Mouse (Mus musculus) spleen, postnatal 4 days (tissue): ENCODE results near the gene Kcnma1.

Experiments
- DNase-seq, 2 experiments: peaks; one replicate each; pipeline ENCODE4 v3.0.0; 2022; ENCODE audit warnings: low spot score in 2 of 2

Kcnma1 gene

DNA sequence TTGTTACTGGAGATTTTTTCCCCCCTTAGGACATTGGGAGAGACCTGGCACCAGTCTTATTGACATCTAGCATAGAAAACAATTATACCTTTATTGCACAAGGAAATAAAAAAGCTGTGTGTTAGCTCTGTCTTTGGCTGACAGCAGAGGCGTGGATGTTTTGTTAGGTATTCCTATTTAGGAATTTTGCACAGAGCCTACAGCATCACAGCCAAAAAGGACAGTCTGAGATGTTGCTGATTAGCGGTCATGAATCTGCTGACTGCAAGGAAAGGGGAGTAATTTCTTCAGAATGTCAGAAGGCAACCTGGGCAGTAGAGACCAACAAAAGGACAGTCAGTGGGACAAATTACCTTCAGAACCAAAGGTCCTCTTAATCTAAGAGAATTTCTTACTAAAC lies 412.2 kb downstream of the Kcnma1 start:
- DNase-seq = no peak

DNA sequence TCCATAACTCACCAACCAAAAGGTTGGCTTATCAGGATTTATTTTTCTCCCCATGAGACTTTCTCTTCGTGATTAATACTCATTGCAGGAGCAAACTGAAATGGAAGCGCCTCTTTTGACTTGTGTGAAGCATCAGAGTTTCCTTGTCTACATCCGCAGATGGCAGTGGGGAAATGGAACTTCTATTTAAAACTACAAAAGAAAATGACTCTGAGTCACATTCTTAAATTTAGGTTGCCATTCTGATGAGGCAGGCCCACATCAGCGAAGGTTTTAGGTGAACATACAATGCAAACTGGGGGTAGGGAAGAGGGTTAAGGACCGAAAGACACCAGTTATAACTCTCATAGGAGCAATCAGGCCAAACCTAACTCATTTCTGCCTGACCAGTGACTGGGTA lies 419.7 kb downstream of the Kcnma1 start:
- no peak for DNase-seq

DNA sequence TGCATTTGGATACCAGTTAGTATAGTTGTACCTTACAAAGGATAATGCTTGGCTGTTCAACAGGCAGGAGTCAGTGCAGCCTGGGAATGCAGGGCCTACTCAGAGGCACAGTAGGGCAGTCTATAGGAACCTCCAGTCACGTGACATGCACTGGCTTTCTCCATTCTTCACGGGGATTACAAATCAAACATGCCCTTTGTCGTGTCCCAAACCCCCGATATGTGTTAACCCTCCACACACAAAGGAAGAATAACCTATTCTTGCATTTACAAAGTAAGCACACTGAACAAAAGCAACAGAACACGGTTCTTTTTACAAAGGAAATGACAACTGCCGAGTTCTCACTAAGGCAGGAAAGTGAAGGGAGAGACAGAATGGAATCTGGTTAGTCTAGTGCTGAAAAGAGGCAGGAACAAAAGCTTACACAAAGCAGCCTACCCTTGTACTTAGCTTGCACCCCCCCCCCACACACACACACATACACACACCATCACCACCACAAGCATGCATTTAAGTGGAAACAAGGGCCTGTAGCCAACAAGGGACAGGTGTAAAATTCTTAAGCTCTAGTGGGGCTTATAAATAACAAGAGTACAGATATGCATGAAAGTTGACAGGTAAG lies 421.4 kb downstream of the Kcnma1 start:
- no peak for DNase-seq

DNA sequence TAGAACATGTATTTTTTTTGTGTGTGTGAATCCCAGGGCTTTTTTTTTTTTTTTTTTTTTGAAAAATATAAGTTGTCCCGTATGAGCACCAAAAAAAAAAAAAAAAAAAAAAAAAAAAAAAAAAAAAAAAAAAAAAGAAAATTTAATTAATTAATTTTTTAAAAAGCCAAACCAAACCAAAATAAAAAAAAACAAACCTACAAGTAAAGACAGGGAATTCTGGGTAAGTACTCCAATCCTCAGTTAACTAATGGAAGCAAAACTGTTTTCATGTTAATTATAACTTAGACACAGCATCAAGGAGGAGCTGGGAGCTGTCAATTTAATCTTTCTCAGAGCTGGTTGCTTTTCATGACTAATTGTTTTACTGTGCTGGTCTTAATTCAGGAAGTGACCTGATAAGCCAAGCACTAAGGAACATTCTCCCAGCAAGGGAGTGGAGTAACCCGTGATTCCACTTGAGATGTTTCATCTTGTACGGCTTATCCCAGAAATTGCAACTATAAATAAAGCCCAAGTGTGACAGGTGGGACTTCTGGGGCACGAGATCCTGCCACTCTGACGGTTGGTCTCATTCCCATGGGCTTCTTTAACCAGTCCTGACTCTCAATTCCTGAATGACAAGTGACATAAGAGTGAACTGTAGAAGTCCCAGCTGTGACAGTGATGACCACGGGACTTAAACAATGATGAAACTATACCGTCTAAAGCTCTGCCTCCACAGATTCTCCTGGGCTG lies 424.4 kb downstream of the Kcnma1 start:
- no peak for DNase-seq

DNA sequence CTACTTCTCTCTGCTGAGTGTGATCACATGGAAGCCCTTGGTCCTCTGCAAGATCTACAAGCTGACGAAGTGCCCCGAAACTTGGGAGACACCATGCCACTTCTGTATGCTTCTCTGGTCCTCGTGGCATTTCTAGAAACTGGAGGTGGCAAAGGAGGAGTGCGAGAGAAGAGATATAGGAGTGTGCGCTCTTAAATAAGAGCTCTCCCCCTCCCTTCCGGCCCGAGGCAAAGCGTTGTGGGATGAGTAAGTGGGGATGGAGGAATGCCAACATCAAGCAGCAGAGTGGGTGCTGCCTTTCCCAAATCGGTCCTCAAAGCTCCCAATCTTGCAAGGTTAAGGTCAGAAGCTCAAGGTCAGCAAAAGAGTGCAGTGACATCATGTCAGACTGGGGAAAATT lies 426.8 kb downstream of the Kcnma1 start:
- no peak for DNase-seq

DNA sequence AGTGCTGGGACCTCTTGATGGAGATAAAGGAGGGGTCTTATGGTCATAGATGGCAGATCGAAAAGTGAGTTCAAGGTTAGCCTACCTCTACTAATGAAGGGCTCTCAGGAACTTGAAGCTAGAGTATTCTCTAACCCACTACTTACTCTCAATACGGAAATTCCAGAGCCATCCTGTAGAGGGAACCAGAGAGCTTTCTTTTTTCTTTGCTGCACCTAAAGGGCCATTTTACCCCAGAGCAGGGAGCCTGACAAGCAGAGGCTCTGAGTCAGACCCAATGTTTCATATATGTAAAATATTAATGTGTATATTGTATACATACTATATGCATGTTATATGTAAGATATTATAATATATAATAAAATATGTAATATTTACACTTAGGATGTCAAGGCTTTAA lies 431.1 kb downstream of the Kcnma1 start:
- DNase-seq = peak in 1 of 2 experiments; percentile 17

DNA sequence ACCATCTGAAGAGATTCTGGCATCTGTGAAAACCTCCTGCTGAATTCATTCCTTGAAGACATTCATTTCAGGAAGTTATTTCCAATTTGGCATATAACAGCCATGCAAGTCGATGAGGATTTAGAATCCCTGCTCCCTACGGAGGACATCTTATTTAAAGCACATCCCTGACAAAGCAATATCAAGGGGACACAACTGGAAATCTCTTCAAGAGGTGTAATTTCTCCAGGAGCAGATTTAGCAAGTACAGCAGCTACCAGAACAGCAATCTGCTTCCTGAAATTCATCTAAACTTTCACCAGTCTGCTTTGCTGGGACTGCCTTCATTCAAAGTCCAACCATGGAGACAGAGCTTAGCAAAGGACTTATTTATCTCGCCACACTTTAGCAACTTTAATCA lies 433.0 kb downstream of the Kcnma1 start:
- no peak for DNase-seq

DNA sequence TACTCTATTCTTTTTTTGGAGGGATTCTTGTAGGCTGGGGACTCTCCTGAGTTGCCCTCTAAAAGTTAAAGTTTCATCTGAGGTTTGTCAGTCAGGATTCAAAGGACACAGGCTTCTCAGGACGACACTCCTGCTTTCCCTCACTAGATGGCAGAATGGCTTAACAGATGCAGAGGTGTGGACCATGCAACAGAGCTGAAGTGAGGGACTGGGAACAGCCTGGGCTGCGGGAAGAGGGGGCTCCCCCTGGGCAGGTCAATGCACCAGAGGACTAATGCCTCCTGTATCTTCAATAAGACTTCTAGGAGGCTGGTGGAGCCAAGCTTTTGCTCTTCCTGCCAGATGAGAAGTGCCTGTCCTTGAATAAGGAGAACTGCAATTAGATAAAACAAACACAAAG lies 438.3 kb downstream of the Kcnma1 start:
- no peak for DNase-seq

DNA sequence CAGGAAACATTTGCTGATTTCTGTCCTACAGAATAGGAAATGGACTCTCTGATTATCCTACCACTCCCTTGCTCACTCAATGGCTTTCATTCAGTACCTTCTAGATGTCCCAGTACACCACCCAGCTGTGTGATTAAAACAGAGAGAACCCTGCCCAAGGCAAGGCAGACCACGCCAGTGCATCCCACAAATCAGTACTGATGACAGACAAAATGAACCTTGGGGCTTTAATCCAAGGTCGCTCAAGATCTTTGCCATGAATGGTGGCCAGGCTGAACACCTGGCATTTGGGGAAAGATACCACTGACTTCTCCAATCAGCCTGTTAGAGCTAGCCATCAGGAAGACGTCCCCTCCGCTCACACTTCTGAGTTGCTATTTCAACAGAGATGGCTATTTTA lies 440.2 kb downstream of the Kcnma1 start:
- no peak for DNase-seq

DNA sequence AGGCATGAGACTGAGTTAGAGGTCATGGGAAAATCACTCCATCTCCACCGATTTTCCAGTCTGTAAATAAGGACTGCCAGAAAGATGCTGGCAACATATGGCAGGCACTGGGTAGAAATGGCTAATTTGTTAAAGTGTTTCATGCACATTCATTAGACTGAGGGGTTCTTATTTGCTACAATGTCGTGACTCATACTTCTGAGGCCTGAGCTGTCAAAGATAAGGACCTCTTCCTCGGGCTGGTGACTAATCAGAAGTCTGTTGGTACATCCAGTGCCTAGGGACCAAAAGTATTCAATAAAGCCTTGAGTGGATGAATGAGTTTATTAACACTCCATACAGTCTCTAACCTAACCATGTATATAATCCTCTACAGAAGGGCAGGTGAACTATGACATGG lies 440.9 kb downstream of the Kcnma1 start:
- no peak for DNase-seq

DNA sequence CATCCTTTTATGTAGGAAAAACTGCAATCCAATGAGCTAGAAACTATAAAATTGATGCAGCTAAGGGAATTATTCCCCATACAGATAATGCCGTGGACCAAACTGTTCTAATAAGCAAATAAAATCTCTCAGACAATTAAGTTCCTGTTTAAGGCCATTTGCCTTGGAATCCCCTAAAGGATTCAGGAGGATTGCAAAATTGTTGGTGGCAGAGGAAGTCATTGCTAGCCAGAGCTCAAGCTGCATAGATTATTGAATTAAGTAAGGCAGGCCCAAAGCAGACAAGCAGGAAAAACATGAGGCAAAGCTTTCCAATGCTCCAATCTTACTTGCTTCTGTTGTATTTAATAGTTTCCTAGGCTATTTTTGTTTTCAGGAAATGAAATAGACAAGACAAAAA lies 441.5 kb downstream of the Kcnma1 start:
- DNase-seq = no peak

DNA sequence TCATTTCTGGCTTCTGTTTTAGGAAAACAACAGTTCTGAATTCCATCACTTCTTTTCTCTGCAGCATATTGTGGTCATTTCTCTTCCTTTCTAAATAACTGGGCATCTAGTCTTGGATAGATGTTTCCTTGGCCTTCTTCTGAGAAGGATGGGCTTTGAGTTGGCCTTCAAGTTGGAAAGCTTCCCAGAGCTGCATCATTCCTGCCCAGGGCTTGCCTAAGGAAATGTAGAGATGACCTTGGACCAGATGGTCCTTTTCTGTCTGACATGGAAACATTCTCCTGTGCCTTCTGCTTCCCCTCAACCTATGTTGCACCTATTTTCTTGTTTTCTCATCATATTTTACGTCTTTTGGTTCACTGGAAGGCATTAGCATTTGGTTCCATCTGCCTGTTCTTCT lies 444.0 kb downstream of the Kcnma1 start:
- no peak for DNase-seq

DNA sequence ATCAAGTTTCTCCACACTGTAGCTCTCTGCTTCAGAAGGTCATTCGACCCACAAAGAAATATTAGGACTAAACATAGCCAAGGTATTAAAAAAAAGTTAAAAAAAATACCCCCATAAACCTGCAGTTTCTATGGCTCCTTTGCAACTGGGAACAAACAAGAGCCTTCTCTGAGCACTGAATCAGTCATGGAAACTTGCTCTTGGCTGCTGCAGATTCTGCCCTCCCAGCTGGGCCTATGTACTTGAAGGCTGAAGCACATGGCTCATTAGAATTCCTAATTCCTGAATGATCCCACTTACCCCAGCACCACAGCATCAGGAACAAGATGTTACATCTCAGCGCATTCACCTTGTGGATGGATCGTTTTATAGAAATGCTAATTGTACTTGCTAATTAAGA lies 448.4 kb downstream of the Kcnma1 start:
- no peak for DNase-seq

DNA sequence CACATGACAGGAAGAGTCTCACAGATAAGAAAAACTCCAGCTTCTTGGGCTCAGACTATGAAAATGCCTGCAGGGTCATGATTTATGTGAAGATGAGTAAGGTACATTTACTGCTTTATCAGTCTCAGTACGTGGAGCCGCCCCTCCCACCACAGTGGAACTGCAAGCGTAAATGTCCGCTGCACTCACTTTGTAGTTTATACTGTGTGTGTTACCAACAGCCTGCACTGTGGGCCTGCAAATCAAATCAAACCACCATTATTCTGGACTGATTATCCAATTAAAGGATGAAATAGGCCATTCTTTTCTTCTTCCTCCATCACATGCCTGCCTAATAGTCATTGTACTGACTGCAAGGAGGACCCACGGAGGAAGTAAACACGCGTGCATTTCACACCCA lies 449.8 kb downstream of the Kcnma1 start:
- DNase-seq = no peak

DNA sequence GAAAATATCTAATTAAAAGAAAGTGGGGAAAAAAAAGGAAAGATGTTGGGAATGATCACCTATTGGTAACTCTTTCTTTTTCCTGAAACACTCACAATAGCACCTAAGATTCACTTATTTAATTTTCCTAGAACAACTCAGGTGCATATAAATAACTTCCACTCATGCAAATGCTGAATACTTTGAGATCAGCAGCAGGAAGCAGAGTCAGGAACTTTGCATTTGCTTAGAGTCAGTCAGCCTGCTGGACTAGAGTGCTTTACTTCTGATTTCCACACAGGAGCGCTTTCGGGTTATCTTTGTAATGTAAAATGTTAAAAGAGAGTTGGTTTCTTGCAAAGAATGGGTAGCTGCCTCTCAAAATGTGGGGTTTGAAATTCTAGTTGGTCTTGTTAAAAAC lies 451.1 kb downstream of the Kcnma1 start:
- DNase-seq = no peak

DNA sequence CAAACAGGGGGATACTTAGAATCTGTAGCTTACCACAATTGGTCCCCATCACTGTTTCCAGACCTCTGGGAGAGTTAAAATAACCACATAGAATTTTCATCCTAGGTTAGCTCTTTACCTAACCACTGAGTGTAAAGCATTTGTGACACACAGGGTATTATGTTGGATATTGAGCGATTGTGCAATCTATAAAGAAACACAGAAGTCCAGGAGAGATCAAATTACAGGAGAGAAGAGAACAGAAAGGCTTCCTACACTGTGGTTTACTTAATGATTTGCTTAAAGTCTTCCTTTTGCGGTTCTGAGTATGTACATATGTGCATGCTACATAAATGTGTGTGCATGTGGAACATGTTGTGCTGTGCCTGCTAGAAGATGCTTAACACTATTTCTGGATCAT lies 458.6 kb downstream of the Kcnma1 start:
- no peak for DNase-seq

DNA sequence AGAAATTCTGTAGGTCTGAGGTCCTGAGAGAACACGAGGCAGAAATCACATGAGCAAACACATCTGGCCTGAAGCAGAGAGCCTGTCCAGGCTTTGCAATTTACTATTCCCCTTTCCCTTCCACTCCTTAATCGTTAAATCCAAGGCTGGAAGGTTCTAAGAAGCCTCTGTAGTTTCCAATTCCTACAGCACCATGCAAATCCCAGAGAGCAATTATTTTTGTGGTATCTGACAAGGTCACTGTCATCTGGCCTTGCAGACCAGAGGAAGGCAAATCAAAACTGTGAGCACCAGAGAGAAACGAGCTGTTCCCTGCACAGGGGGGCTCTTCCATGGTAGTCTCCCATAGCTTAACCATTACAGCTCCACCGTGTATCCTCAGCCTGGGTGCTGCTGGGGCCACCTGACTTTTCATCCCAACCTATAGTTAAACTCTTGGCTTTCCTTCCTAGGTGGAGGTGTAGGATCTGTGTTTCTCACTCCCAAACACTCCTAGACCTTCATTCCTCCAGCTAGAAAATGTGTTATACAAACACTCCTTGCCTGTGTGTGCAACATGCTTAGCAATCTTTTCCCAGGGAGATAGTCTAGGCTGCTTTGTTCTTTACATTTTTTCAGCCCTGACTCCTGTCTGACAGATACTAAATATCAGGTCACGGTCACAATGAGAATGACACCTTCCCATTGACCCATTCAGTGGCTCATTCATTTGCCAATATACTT lies 461.9 kb downstream of the Kcnma1 start:
- DNase-seq = no peak

DNA sequence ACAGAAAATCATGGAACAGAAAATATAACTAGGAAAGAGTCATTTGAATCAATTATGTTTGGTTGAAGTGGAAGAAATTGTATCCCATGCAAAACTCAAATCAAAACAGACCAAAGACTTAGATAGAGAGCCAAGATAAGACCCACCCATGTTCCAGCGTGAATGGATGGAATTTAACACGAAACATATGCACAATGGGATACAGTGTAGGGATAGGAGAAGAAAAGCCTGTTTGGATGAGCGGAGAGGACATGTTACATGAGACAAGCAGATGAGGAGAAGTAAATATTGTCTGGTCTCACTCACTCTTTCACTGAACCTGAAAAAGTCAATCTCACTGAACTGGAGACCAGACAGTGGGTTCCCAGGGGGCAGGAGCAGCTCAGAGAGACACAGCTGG lies 463.8 kb downstream of the Kcnma1 start:
- DNase-seq = no peak

DNA sequence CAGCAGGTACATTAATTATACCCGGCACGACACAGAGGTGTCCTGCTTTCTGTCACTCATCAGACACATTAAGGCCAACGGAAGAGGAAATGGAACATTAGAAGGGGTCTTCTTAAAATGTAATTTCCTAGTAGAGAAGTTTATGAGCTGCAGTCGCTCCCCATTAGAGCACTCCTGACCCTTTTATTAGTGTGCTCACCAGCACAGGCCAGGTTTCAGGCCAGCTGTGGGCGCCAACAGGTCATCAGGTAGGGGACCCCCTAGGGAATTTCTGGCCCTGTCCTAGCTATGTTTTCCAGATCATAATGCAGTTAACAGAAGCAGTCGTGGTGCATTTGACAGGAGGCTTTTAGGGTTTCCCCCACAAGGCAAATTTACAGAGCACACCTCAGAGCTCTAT lies 472.2 kb downstream of the Kcnma1 start:
- no peak for DNase-seq

DNA sequence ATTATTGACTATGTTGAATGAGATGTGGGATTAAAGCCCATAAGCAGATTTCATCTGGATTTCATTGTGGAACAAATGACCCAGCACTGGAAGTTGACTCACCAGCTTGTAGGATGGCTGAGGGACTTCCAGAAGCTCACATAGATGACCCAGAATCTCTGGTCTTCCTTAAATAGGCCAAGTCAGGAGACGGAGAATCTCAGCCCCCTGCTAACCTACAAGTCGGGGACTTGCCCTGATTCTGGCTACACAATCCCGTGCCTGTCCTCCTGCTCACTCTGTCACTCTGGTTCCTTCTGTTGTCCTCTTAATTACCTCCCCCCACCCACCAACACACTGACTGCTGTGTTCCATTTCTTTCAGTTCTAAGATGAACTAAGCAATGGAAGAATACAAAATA lies 474.7 kb downstream of the Kcnma1 start:
- DNase-seq = no peak

DNA sequence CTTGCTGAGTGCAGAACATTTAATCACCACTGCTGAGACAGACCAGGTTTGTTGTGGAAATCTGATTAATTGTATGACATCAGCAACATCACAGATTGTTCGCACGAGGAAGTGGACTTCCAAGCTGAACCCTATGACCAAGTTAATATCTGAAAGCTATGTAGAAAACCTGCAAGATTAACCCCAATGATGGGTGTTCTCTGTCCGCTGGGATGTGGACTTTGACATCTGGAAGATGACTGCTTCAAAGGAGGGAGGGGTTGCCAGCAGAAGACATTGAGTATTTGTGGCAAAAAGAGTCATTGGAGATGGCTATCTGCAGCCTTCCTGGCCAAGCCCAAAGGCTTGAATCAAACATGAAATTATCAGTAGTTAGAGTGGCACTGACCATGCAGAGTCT lies 480.9 kb downstream of the Kcnma1 start:
- no peak for DNase-seq

DNA sequence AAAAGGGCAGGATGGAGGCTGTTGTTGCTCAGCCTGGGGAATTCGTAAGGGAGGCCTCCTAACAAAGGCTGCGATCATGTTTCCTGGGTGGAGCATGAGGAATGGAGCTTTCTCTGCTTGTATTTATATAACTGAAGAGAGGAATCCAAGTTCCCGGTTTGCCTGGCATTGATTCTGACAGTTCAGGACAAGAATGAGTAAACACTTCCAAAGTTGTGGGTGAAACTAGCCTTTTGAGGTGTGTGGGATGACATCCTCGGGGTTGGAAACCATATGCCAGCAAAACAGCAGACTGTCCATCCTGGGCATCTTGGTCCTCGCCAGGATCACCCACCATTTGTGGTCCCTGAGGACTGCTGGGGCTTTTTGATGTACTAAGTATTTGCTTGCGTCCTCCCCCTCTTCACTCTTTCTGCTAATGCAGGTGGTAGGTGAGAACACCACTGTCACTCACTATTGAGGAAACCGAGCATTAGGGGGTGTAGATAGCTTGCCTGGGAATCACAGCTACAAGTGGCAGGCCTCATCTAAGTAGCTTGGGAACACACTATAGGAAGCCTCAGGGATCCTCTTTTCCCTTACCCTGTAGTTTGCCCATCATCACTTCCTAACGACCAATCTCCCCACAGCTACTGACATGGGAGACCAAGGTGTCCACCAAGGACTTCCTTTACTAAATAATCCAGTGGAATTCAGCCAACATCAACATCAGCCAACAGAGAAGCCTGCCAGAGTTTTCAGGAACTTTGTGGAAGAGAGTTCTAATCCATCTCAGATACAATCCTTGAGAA lies 482.4 kb downstream of the Kcnma1 start:
- DNase-seq = no peak
